Mouse (Mus musculus) G1E (cell line): ENCODE data around the gene Scn8a. TPM values are rescaled to one million over a fixed set of nuclear protein-coding genes. Genes with fewer than 3 reads are reported as not detected.
A peak's percentile ranks its signal among the peaks of the same experiment; 100 is the strongest.

ENCODE experiments used
- ATAC-seq: 2 replicates; pipeline ENCODE4 v1.8.0; 2016; ENCODE audit warnings: mild to moderate bottlenecking; ENCODE audit not compliant: insufficient number of reproducible peaks, poor library complexity, low FRiP score, severe bottlenecking; ENCODE audit errors: extremely low read depth
- DNase-seq: peaks from one replicate; pipeline ENCODE4 v3.0.0; 2012; ENCODE audit warnings: low spot score
- H3K27me3 ChIP-seq: 2 replicates; pipeline ENCODE4 v1.6.1; 2012; ENCODE audit warnings: mild to moderate bottlenecking, low read length, inconsistent platforms; ENCODE audit not compliant: insufficient read depth
- H3K36me3 ChIP-seq: replicated peaks from 2 replicates; pipeline ENCODE3; 2012; ENCODE audit warnings: mild to moderate bottlenecking, inconsistent platforms
- H3K4me1 ChIP-seq: 2 replicates; pipeline ENCODE4 v1.6.1; 2012; ENCODE audit warnings: low read depth, low read length, inconsistent platforms, mixed read lengths; ENCODE audit not compliant: insufficient read depth
- H3K4me3 ChIP-seq: 2 replicates; pipeline ENCODE4 v1.5.1; 2012; ENCODE audit warnings: low read depth, mild to moderate bottlenecking, inconsistent platforms, low read length, moderate library complexity, mixed read lengths
- H3K9me3 ChIP-seq: replicated peaks from 2 replicates; pipeline ENCODE4 v1.6.1; 2012; ENCODE audit warnings: inconsistent platforms
- CTCF ChIP-seq: IDR thresholded peaks from 2 replicates; pipeline ENCODE4 v1.5.1; 2012; ENCODE audit warnings: low read depth, low read length, inconsistent platforms, mixed read lengths
- GATA1 ChIP-seq: IDR thresholded peaks from 2 replicates; pipeline ENCODE4 v1.6.1; 2012; ENCODE audit warnings: borderline replicate concordance, low read length, inconsistent platforms, mixed read lengths
- GATA2 ChIP-seq: IDR thresholded peaks from 2 replicates; pipeline ENCODE4 v1.6.1; 2012; ENCODE audit warnings: low read depth, low read length, inconsistent platforms, borderline replicate concordance
- POLR2AphosphoS5 ChIP-seq: IDR thresholded peaks from 2 replicates; pipeline ENCODE4 v1.6.1; 2012; ENCODE audit warnings: low read depth, low read length, inconsistent platforms; ENCODE audit not compliant: insufficient replicate concordance
- TAL1 ChIP-seq: conservative IDR thresholded peaks from 2 replicates; pipeline ENCODE4 v1.6.1; 2012; ENCODE audit warnings: low read depth, low read length, inconsistent platforms, mixed read lengths
- polyA plus RNA-seq: library from polyadenylated mRNA; stranded (reverse); fragments of >175 nt; gene quantifications from 2 replicates; pipeline ENCODE4 v1.2.3, GENCODE M21; 2012
- total RNA-seq, 2 experiments: library from RNA; stranded (forward) in 1 of 2; stranded (reverse) in 1 of 2; fragments of 200-1000 nt in 1 of 2; fragments of >200 nt in 1 of 2; fragmentation: Nextera tagmentation in 1 of 2; gene quantifications; 2 replicates each; pipeline ENCODE4 v1.2.3; 2014 to 2017

Scn8a gene
- total and polyA plus RNA-seq, 3 experiments, result 0.27 TPM; not detected in 2

DNA sequence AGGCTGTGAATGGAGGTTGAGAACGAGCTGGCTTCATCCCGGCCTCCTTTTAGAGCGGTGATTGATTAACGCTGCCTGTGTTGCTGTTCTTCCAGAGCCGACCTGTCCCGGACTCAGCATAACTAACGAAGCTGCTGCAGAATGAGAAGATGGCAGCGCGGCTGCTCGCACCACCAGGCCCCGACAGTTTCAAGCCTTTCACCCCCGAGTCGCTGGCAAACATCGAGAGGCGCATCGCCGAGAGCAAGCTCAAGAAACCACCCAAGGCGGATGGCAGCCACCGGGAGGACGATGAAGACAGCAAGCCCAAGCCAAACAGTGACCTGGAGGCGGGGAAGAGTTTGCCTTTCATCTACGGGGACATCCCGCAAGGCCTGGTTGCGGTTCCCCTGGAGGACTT lies 66.5 kb downstream of the Scn8a start:
- H3K36me3 ChIP-seq, result no peaks in the 10 kb centered on the region
- ATAC-seq, result no peak
- H3K9me3 ChIP-seq, result peaks cover 81% of the 10 kb centered on the region
- no peaks in the 10 kb centered on the region for H3K4me1 ChIP-seq
- DNase-seq, result no peak
- H3K27me3 ChIP-seq, result no peaks in the 10 kb centered on the region
- peak overlapping the region; percentile 6; the same call in 1 of the 2 replicates for H3K4me3 ChIP-seq
- TF ChIP-seq CTCF (no peak), GATA2 (no peak), TAL1 (no peak), POLR2AphosphoS5 (no peak)

DNA sequence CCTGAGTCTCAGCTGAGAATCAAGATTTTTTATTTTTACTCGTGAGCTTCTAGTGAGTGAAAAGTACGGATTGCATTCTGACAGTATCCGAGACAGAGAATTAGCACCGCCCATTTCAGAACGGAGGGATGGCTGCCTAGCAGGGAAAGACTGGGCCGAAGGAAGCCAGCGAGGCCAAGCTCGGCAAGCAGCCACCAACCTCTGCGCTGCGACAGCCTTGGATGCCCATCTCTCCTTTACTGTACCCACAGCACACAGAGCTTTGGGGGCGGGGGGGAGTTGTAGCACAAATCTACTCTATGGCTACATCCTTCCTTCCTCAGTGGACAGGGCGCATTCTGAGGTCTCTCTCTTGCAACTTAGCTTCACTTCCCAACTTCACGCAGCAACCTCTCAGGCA lies 78.7 kb downstream of the Scn8a start:
- no peak overlapping the region for H3K4me3 ChIP-seq
- DNase-seq (no peak), ATAC-seq (no peak)
- no peaks in the 10 kb centered on the region for H3K36me3 ChIP-seq
- peaks cover 73% of the 10 kb centered on the region for H3K9me3 ChIP-seq
- TF ChIP-seq TAL1 (no peak), CTCF (no peak), GATA2 (no peak), POLR2AphosphoS5 (no peak), GATA1 (no peak)
- no peaks in the 10 kb centered on the region for H3K4me1 ChIP-seq
- H3K27me3 ChIP-seq, result no peaks in the 10 kb centered on the region

GRCm38 (mm10) chr15:100949169-100949568 lies 79.5 kb downstream of the Scn8a start:
- Histone ChIP-seq H3K4me1 (no peaks in the 10 kb centered on the region), H3K4me3 (no peak overlapping the region), H3K36me3 (no peaks in the 10 kb centered on the region), H3K9me3 (peaks cover 69% of the 10 kb centered on the region), H3K27me3 (no peaks in the 10 kb centered on the region)
- ATAC-seq (no peak), DNase-seq (no peak)
- TF ChIP-seq POLR2AphosphoS5, result no peak
- TF ChIP-seq GATA1, result no peak
- TF ChIP-seq GATA2, result no peak
- no peak for TF ChIP-seq TAL1
- no peak for TF ChIP-seq CTCF

DNA sequence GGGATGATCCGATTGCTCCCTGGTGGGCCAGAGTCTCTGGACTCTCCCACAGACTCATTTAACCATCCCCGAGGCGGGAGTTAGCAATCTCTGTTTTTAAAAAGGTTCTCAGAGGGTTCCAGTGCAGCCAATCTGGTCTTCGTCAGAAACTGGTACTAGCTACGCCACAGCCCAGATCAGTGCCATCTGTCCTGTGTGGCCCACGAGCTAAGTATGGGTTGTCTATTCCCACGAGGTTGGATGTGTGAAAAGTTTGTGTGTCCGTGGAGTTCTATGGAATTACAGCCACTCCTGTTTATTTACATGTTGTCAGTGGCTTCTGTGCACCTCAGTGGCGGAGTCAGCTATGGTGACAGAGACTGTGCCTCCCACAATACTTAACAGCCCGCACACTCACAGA lies 81.8 kb downstream of the Scn8a start:
- ATAC-seq, result no peak
- Histone ChIP-seq H3K4me1 (no peaks in the 10 kb centered on the region), H3K9me3 (peaks cover 64% of the 10 kb centered on the region), H3K4me3 (no peak overlapping the region), H3K36me3 (no peaks in the 10 kb centered on the region), H3K27me3 (no peaks in the 10 kb centered on the region)
- TF ChIP-seq CTCF (no peak), POLR2AphosphoS5 (no peak), TAL1 (no peak), GATA1 (no peak), GATA2 (no peak)
- DNase-seq, result no peak

DNA sequence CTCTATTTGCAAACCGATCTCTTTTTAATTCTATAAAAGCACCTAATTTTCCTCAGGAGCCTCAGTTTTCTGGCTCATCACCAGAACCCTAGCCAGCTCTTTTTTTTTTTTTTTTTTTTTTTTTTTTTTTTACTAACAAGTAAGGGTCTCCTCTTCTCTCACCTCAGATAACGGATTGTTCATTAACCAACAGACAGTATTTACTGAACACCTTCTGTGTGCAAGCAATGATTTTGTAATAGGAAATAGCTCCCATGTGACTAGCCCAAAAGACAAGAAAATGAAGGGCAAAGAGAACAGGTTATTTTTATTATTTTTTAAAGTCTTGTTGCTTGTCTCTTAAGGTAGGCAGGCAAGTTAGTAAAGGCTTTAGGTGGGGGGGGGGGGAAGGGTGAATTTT lies 82.6 kb downstream of the Scn8a start:
- H3K4me1 ChIP-seq, result no peaks in the 10 kb centered on the region
- ATAC-seq, result no peak
- TF ChIP-seq GATA1, result no peak
- TF ChIP-seq CTCF, result no peak
- no peak for TF ChIP-seq TAL1
- TF ChIP-seq POLR2AphosphoS5, result no peak
- no peak for TF ChIP-seq GATA2
- H3K4me3 ChIP-seq, result no peak overlapping the region
- no peaks in the 10 kb centered on the region for H3K27me3 ChIP-seq
- no peaks in the 10 kb centered on the region for H3K36me3 ChIP-seq
- peaks cover 66% of the 10 kb centered on the region for H3K9me3 ChIP-seq
- no peak for DNase-seq

DNA sequence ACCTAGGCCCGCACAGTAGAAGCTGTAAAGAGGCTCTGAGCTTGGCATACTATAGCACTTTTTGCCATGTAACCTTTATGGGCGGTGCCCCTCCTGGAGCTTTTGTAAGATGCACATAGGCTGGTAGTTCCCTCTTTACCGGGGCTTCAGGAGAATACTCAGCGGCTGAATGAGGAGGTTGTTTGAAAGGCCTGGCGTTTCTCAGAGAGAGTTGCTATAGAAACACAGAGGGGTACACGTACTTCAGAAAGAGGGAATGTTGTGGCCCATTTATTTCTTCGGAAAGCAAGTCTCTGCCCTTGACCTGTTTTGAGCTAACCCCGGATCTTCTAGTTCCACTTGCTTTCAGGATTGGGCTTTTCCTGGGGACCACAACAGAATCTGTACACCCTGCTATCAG lies 83.2 kb downstream of the Scn8a start:
- Histone ChIP-seq H3K4me1 (no peaks in the 10 kb centered on the region), H3K4me3 (no peak overlapping the region), H3K27me3 (no peaks in the 10 kb centered on the region), H3K9me3 (peaks cover 65% of the 10 kb centered on the region), H3K36me3 (no peaks in the 10 kb centered on the region)
- ATAC-seq, result no peak
- TF ChIP-seq GATA1 (no peak), CTCF (no peak), TAL1 (no peak), GATA2 (no peak), POLR2AphosphoS5 (no peak)
- DNase-seq, result no peak
